Mouse (Mus musculus) adrenal gland, adult 8-10 months (tissue): ENCODE data around the gene Fgf7. TPM values are rescaled to one million over a fixed set of nuclear protein-coding genes. Genes with fewer than 3 reads are reported as not detected.

Source experiments
- DNase-seq: peaks from one replicate; pipeline ENCODE4 v3.0.0; 2022
- total RNA-seq, 4 experiments: library from RNA; stranded (reverse); gene quantifications; 2 replicates each; pipeline ENCODE4 v1.2.4; 2022

Fgf7 gene
- total RNA-seq, 4 experiments from 2014 or later = 0.38 to 1.3 (median 0.97) TPM

DNA sequence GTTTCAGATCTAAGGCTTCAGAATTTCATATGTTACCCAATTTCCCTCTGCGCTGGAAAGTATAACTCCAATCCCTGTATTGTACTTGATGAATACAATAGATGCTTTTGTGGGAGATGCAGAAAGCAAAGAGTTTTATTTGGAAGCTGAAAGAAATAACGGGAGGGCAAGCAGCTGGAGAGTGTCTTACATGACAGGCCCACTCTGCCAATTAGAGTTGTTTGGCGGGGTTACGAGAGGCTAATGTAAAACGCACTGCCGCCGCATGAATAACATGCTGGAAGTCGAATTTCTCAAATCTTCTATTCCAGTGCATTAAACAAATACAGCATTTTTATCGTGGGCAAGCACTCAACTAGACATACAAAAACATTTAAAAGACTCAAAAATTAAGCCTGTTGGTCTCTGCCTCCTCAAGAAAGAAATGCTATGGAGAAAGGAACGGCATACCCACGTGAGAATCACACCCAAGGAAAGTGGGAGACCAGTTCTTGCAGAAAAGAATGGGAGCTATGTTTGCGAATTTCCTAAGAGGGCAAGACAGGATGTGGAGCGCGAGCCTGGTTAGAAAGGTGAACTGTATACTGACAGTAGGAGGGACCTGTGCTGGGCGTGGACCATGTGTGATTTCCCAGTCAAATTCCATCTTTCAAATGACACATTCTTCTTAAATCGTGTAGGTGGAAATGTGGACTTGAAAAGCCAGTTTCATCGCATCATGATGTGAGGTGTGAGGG lies 26.7 kb downstream of the Fgf7 start:
- DNase-seq = no peak

DNA sequence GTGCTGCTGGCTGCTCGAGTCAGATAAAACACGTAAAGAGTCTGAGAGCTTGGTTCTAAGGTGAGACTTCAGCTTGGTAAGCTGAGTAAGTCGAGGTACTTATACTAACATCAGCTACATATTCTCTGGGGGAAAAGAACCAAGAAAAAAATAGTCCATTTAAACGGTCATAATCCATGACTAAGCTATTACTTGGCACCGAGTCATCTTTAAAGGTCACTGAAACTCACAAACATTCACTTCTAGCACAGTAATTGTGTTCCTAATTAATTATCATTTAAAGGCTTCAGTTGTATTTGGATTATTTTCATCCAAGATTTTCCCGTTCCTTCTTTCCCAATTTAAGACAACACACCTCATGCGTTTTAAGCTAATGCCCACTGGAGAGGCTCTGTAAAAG lies 28.4 kb downstream of the Fgf7 start:
- DNase-seq = no peak

DNA sequence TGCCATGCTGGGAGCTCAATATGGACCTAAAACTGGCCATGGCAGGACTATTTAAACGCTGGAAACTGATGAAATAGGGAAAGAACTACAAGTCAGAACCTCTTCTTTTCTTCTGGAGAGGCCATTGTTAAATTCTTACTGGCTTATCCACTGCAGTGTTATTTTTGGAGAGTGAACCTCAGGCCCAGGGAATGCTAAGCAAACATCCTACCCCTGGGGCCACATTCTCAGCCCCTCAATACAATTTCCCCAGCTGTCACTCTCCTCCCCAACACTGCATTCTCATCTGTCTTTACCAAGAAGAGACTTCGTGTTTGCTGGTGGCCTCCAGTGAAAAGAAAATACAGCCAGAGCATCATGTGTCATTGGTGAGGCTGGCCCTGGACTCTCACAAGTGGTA lies 30.4 kb downstream of the Fgf7 start:
- no peak for DNase-seq

DNA sequence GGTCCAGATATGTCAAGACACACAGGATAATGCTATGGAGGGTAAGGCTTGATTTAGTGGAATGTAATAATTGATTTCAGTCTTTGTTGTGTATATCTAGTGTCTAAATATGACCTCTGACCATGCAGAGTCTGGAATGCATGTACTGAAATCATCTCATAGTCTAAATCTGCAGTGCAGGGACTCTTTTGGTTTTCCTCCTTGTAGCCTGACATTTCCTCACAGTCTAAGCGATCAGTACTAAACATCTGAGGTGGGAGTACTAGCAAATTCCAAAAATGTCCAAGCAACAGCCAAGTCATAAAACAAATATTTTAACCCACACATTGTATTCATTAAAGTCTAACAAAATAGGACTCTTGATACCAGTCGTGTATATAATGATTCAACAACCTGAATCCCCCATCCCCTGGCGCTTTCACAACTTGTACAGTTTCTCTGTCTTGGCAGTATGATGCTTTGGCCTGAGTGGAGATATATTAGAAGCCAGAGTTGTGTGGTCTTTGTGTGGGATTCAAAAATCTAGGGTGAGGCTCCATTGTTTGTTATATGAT lies 30.9 kb downstream of the Fgf7 start:
- DNase-seq = no peak

DNA sequence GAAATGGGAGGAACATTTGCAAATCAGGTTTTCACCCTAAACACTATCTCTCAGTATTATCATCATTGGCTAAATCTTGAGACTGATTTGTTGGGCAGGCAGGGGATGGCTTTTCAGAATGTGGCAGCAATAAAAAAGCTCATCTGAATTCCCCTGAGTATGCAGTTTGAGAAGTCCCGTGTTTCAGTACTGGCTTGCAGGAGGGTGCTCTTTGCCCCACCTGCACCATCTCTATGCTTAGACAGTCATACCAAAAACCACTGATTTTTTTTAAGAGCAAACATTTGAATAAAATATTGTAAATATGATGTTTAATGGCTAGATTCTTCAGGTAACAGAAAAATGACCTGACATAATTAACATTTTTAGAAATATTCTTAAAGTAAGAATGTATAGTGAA lies 35.3 kb downstream of the Fgf7 start:
- no peak for DNase-seq

DNA sequence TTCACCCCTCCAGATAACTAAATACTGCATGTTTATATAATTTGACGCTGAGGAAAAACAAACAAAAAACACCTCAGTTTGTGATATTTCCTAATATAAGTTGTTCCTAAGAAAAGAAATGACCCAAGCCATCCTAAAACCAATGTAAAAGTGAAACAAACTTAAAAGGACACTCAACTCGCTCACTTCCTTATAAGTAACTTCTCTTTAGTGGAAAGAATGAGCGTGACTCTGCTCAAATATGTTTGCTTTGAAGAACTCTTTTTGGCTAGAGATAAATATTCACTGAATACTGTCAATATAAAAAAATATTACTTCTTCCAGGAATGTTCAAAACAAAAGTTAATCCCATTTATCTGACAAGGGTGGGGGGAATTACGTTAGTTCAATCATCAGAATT lies 39.3 kb downstream of the Fgf7 start:
- no peak for DNase-seq

DNA sequence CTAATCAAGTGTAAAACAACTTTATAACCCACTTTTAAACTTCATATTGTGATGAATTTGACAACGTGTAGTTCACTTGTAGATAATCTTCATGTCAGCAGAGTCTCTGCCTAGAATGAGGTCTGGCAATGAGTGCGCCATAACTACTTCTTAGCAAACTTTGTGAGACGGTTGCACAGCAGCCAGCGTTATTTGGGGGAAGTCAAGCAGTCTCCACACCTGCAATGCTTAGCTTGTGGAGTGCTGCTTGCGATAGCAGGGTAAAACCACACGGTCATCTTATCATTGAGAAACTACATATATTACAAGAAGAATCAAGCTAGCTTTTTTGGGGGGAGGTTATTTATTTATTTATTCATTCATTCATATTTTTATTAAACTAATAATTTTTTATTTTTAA lies 42.0 kb downstream of the Fgf7 start:
- no peak for DNase-seq

DNA sequence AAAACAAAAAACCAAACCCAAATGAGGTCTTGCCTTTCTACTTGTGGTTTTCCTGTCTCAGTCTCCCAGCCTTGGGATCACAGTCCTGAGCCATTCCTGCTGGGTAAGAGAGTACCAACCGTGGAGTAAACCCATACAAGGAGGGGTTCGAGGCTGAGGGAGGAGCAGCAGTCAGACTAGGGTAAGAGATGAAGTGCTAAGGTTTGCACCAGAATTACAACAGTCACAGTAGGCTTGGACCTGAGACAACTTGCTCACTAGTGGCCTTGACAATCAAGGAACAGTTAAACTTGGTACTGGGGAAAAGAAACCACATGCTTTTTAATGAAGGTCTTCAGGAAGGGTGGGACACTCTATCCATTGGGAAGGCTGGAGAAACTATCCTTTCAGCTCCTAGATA lies 44.6 kb downstream of the Fgf7 start:
- DNase-seq = peak; percentile 2

DNA sequence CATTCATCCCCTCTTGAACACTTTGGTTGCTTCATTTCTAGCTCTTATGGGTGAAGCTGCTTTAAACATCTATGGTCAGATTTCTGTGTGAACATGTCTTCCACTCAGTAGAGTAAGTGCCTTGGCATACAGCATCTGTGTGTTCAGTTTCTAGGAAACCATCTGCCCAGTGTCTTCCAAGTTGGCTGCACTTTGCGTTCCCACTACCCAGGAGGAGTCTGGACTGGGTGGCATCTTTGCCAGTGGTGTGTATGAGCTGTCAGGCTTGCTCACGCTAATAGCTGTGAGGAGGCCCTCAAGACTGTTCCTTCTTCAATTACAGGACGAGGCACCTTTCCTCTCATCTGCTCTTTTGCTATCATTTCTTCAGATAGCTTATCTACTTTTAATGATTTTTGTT lies 49.9 kb downstream of the Fgf7 start:
- no peak for DNase-seq

DNA sequence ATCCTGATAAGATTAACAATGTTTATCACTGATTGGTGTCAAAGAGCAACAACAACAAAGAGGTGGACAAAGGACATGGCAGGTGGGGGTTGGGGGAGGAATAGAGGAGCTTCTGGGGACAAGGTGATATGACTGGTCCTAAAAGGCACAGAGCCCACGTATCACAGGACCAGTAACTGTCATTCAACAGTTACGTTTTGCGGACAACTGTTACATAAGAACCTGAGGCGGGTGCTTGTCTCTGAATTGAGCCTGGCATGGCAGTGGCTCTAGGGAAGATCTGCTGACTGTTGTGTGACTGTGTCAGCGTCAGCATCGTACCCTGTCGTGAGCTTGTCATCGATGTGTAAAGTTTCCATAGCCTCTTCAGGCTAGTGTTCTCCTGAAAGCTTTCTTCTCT lies 51.7 kb downstream of the Fgf7 start:
- DNase-seq = no peak

DNA sequence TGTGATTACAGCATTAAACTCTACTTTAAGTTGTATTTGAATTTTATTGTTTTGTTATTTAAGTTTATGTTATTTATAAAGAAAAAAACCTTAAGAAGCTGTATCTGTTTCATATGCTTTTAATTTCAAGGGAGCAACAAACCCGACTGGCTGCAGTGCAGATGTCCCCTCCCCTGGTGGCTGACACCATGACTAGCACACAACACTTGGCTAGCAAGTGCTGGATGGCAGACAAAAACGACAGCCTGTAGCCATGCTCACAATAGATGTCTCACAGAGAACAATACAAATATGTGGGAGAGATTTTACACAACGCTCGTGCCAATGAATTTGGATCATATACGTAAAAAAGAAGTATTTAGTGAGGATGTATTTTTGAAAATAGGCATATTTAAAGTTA lies 56.0 kb downstream of the Fgf7 start:
- no peak for DNase-seq

DNA sequence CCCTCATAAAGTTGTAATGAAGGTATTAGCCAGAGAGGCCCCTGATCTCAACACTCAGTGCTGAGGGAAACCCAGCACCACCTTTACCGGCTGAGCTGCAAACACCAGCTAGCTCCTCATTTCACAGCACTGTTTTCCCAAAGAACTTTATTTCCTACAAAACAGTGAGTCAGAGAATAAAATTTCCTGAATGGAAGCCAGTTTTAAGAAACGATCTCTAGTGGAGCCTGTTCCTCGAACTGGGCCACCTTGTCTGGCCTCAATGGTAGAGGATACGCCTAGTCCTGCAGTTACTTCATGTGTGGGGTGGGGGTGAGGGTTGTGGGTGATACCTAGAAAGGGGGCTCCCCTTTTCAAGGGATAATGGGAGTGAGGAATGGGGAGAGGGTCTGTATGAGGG lies 60.2 kb downstream of the Fgf7 start:
- DNase-seq = no peak

Other genes starting within 250 kb of the Fgf7 start
- 100 to 1,000 TPM in 1 of 4 experiments, 10 to 100 TPM in 3; 82.6 to 106 (median 91.1) TPM for gene Galk2, start 175.5 kb upstream of the Fgf7 start, total RNA-seq
- 100 to 1,000 TPM; 151 to 184 (median 163) TPM for gene Cops2, start 175.5 kb upstream of the Fgf7 start, total RNA-seq
- gene Fam227b, start 117.3 kb downstream of the Fgf7 start, total RNA-seq = under 1 TPM in 1 of 4 experiments, not detected in 3; 0.22 TPM
- 10 to 100 TPM; 12.0 to 14.0 (median 12.6) TPM for gene Dtwd1, start 117.5 kb downstream of the Fgf7 start, total RNA-seq
- gene Gm17555, start 180.4 kb downstream of the Fgf7 start, total RNA-seq = not detected